Mouse (Mus musculus) T-cell, adult 2 months (primary cell): ENCODE data around the gene Phf1.

Experiments
- DNase-seq: peaks from one replicate; pipeline ENCODE4 v3.0.0; 2022; ENCODE audit warnings: low spot score

Gene Phf1

DNA sequence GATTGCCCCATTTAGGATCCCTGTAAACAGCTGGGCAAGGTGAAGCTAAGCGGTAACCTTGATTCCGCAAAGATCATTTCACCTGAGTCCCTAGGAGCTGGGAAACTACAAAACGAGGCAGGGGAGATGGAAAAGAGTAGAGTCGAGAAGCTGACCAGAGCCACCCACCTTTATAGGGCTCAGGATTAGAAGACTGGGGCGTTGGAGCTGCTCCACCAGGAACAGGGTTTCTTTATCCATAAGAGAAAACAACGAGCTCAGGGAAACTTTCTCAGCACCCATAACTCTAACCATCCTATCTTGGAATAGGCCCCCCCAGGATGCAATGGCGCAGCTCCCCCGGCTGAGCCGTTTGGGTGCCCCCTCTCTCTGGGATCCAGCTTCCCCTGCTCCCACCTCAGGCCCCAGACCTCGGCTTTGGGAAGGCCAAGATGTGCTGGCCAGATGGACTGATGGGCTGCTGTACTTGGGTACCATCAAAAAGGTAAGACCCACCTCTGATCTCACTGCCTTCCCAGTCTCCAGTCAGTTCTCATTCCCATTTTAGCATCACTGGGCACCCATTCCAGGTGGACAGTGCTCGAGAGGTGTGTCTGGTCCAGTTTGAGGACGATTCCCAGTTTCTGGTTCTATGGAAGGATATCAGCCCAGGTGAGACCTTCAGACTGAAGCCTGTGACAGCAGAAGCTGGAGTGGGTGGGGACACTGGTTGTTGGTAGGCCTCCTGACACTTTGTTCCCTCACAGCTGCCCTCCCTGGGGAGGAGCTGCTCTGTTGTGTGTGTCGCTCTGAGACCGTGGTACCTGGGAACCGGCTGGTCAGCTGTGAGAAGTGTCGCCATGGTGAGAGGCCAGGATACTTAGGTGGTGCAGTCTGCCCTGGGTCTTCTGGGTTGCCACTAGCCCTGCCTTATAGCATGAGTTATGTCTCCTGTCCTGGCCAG lies 1.3 kb downstream of the Phf1 start:
- DNase-seq: no peak

- no peak for DNase-seq
These were observed 2.2 kb downstream of the Phf1 start for GRCm38 (mm10) chr17:26935027-26935426.

DNA sequence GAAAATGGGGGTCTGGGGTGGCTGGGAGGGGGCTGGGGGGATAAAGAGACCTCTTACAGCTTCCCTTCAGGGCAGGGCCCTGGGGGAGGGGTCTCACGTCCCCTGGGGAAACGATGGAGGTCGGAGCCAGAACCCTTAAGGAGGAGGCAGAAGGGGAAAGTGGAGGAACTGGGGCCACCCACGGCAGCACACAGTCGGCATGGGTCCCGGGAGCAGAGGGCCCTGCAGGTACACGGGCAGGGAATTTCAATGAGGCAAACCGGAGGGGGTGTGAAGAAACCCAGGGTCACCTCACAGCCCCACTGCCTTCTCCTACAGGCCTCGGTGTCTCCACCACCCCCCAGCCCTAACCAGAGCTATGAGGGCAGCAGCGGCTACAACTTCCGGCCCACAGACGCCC lies 3.6 kb downstream of the Phf1 start:
- DNase-seq: no peak

DNA sequence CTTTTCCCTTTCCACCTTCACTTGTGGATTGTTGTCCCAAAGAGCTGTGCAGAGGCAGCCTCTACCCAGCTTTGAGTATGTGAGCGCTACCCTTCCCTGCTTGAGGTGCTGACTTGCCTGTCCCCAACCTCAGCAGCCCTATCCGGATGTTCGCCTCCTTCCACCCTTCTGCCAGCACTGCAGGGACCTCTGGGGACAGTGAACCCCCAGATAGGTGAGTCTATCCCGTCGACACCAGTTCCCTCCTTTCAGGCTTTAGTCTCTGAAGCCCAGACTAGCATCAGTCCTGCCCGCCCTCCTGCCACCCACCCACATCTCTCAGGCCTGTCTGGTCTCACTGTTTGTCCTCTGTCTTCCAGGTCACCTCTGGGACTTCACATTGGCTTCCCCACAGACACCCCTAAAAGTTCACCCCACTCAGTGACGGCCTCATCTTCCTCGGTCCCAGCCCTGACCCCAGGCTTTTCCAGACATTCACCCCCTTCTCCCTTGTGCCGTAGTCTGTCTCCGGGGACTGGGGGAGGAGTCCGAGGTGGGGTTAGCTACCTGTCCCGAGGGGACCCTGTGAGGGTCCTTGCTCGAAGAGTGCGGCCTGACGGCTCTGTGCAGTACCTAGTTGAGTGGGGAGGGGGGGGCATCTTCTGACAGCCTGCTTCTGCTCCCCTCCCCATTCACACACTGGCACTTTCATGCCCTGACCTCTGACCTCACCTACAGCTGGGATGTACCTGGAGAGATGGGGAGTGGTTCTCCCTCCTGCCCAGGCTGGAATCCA lies 4.3 kb downstream of the Phf1 start:
- no peak for DNase-seq

DNA sequence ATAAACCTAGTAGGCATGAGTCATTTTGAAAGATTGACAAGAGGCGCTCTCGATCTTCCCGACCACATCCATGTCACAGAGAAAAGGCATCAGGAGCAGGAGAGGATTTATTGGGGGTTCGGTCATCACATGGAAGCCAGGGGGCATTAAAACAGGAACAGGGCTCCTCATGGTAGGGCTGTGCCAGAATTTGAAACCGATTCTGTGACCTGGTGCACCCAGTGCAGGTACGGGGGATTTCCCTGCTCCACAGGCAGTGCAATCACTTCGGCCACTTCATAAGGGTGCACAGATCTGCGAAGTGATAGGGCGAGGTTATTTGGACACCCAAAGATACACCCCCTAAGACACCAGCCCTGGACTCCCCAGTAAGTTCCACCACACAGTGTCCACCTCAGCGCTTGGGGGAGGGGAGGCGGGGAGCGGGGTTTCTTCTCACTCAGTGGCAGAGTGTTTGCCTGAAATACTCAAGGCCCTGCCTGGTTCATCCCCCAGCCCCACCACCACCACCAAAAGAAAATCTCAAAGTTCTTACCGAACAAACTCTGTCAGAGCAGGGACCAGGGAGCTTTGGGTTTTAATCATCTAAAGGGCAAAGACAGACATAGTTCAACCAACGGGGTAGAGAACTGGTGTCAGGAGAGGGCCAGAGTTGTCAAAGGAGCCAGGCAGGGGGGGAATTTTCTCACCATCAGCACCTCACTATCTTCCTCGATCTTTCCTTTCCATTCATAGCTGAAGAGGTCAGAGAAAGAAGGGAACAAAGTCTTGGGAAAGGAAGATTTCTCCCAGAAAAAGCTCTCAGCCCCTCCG lies 5.2 kb downstream of the Phf1 start:
- DNase-seq: no peak

DNA sequence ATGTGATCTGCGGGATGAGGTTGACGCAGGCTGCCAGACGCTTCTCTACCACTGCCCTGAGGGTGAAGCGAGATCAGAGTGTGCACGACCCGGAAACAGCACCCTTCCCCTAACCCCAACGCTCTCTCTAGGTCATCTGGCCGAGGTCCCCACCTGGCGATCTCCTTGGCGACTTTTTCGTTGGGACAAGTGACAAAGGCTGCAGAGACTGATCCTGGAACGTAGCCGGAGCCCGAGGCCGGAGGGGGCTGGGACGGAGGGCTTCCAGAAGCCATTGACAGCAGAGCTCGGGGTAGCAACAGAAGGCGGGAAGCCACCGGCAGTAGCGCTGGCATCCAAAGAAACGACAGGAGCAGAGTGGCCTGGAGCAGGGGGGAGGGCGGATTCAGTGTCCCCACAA lies 5.9 kb downstream of the Phf1 start:
- no peak for DNase-seq

- peak; percentile 100 for DNase-seq
These were observed 6.5 kb downstream of the Phf1 start, which contains the start of gene Cuta for GRCm38 (mm10) chr17:26939178-26939972. Cuta (minus strand) TSS chr17:26939569.

DNA sequence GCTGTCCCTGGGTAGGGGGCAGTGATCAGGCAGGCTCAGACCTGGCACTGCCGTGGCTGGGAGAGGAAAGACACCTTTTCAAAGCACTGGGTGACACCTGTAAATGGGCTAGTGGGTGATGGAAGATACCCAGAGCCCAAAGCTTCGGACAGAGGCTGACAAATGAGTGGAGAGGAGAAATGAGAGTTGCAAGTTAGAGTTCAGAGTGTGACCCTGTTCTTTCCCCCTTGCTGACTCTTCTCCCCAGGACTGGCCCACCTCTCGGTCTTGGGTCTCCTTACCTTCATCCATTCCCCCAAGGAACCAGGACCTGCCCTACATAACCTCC lies 7.1 kb downstream of the Phf1 start:
- DNase-seq: no peak

DNA sequence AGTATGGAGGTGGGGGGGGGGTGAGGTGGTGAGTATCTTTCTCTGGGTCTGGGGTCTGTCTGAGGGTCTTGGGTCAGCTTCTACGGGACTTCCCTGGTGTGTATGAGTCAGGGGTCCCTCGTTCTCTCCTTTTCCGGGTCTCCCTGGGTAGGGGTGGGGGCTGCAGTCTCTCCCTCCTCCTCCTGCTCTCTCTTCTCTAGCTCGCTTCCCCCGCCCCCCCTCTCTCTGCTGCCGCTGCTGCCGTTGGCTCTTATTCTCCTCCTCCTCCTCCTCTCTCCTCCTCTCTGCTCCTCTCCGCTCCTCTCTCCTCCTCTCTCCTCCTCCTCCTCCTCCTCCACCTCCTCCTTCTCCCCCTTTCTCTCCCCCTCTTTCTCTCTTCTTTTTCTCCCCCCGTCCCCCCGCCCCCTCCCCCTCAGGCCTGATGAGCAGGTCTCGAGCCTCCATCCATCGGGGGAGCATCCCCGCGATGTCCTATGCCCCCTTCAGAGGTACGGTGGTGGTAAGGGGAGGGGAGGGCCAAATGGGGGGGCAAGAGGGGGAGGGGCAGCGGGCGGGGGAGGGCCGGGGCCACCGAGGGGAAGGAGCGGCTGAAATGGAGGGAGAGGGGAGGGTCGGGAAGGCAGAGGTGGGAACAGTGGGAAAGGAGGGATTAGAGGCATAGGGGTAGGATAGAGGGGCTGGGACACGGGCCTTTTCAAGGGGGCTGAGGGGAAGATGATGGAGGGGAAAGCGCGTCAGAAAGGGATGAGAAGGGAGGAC lies 8.4 kb downstream of the Phf1 start, which contains the start of gene Syngap1:
Gene Syngap1, plus strand, starts transcription at position 223 of the 759 bp plus-strand sequence.
- DNase-seq: no peak

DNA sequence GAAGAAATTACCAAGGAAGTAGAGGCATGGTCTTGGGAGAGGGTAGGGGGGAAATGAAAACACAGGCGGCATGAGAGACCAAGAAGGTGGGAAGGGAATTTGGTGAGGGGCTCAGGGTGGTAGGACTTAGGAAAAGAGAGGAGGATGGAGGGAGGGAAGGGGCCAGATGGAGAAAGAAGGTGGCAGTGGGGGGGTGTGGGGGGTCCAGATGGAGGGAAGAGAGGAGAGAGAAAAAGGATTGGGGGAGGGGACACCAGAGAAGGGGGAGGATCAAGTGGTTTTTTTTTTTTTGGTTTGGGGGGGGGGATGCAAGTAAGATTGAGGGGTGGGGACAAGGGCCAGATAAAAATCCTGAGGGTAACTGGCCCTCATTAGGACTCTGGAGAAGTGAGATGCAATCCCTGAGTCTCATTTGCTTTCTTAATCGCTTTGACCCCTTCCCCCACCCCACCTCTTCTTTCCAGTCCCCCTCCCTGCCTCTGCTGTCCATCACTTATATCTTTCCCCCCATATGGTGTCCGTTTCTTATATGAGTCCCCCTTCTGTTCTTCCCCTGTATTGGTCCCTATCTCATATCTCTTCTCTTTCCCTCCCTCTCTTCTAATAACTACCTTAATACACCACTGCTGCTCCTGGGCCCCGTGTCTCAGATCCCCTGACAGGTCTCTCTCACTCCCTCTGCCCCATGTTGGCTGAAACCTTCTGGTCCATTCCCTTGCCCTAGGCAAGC lies 9.2 kb downstream of the Phf1 start:
- no peak for DNase-seq

DNA sequence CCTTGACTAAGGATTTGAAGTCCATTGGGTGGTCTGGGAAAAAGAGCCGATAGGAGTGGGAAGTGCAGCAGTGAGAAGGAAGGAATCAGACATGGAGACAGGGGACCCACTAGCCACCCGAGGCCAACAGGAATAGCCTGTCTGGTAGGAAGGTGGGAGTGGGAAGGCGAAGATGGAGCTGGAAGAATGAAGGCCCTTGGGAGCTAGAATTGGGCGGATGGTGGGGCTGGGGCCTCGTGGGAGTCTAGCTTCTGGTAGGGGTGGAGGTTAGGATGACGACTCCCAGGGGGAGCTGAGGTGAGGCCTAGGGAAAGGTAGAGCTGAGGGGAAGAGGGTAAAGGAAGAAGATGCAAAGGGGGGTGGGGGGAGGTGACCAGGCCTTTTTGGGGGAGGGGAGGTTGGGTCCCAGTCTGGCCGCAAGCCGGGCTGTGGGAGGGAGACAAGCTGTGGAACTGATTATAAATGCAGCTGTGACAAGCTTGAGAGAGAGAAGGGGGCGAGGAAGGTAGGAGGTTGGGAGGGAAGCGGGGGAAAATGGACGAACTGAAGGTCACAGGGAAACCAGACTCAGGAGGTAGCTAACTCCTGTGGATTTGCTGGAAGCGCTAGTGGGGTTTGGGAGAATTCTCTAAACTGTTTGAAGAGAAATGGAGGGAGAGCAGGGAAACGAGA lies 13.1 kb downstream of the Phf1 start:
- DNase-seq: no peak

DNA sequence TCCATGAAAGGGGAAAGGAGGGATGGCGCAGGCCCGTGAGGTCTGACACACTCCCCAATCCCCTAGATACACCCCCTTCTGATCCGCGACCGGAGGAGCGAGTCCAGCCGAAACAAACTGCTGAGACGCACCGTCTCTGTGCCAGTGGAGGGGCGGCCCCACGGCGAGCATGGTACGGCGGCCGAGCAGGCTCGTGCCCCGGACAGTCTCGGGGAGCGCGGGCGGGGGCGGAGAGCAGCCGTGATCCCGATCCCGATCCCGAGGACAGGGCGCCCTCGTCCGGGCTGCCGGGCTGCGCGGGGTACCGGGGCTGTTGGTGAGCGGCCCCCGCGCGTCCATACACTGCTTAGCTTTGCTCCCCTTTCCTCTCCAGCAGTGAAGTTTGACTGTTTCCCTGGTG lies 13.7 kb downstream of the Phf1 start:
- no peak for DNase-seq

- DNase-seq: no peak
These were observed 14.6 kb downstream of the Phf1 start for GRCm38 (mm10) chr17:26947231-26948100.

GRCm38 (mm10) chr17:26948316-26949050 lies 15.6 kb downstream of the Phf1 start:
- no peak for DNase-seq

DNA sequence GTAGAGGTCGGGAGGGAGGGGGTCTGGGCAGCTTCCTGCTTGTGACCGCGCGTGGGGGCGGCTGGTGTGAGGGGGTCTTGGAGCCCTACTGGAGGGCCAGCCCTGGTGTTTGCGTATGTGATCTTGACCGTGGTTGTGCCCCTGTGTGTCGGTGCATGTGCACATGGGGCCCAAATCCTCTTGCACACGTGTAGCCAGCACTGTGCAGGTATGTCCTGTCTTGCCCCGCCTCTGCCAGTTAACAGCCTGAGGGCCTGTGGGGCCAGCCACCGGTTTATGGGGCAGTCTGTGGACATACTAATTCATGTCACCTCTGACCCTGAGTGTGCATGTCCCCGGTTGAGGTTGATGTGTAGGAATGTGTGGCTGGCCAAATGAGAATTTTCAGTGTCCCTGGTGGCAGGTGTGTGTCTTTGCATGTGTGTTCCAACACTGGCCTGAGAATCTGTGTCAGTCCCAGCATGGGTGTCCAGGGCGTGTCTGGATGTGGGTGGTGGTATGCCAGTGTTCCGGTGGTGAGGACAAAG lies 16.3 kb downstream of the Phf1 start:
- DNase-seq: peak; percentile 28

DNA sequence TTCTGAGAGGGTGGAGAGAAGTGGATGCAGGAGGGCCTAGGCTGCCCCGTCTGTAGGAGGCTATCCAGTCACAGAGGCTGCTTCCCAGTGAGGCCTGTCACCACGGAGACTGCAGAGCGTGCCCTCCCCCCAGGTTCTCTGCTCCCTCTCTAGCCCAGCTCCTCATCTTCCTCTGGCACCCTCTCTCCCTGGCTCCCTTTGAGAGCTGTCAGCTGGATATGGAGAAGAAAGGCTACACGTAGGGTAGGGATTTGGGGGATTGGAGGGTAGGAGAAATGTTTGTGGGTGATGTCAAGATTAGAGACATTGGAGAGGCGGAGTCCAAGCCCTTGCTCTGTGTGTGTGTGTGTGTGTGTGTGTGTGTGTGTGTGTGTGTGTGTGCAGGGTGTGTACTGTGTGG lies 17.0 kb downstream of the Phf1 start:
- no peak for DNase-seq

DNA sequence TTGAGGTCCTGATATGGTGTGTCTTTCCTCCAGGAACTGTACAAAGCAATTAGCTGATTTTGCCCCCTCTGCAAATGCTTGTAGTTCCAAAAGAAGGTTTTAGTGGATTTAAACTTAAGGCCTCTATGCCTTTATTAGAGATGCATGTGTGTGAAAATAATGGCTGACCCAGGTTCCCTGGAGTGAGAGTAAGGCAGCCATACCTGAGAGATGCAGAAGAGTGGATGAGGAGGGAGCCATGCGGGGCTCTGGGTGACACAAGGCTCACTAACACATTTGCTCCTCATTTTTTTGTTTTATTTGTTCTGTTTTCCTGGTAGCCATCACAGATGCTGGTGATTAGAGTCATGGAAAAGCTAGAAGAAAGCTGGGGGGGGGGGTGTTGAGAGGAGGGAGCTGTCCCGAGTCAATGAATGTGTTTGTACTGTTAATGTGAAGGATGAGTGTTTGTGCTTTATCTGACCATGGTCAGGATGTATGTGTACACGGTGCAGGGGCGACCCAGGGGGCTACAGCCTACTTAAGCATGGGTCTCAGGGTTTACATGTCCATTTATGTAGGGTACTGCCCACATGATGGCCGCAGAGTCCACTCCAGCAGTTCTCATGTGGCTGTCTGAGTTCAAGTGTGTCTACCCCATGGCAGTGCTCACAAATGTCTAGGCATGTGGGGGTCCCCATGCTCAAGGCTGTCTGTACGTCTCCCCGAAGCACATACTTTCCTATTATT lies 17.9 kb downstream of the Phf1 start:
- no peak for DNase-seq
